Mouse (Mus musculus) MEL (cell line): ENCODE results near the gene Klk15.

Source experiments
- CTCF ChIP-seq, 3 experiments: IDR thresholded peaks in 2 of 3; conservative IDR thresholded peaks in 1 of 3; 2 replicates each; pipeline ENCODE4 v1.5.1; 2011 to 2012; ENCODE audit warnings: low read length in 3 of 3, low read depth in 2 of 3, mild to moderate bottlenecking in 2 of 3, improper control_type of control experiment in 1 of 3, inconsistent platforms in 1 of 3, mixed read lengths in 1 of 3, moderate library complexity in 1 of 3; ENCODE audit not compliant: control insufficient read depth in 1 of 3, insufficient read depth in 1 of 3, poor library complexity in 1 of 3, severe bottlenecking in 1 of 3
- E2F4 ChIP-seq: IDR thresholded peaks from 2 replicates; pipeline ENCODE4 v1.6.1; 2011; ENCODE audit warnings: low read depth, low read length, improper control_type of control experiment, borderline replicate concordance
- EP300 ChIP-seq, 2 experiments: IDR thresholded peaks; 2 replicates each; pipeline ENCODE4 v1.6.1; 2011; ENCODE audit warnings: improper control_type of control experiment in 2 of 2, low read length in 2 of 2, low read depth in 1 of 2, mild to moderate bottlenecking in 1 of 2
- MAX ChIP-seq: IDR thresholded peaks from 2 replicates; pipeline ENCODE4 v1.6.1; 2011; ENCODE audit warnings: low read length, improper control_type of control experiment
- POLR2A ChIP-seq, 2 experiments: IDR thresholded peaks; 2 replicates each; pipeline ENCODE4 v1.6.1; 2011 to 2012; ENCODE audit warnings: low read length in 2 of 2, mild to moderate bottlenecking in 2 of 2, control low read depth in 1 of 2, improper control_type of control experiment in 1 of 2, low read depth in 1 of 2, moderate library complexity in 1 of 2; ENCODE audit not compliant: control insufficient read depth in 1 of 2, insufficient read depth in 1 of 2, poor library complexity in 1 of 2
- USF2 ChIP-seq, 2 experiments: IDR thresholded peaks; 2 replicates each; pipeline ENCODE4 v1.6.1; 2011 to 2012; ENCODE audit warnings: improper control_type of control experiment in 2 of 2, low read length in 2 of 2, borderline replicate concordance in 1 of 2, inconsistent platforms in 1 of 2, low read depth in 1 of 2, mild to moderate bottlenecking in 1 of 2; ENCODE audit not compliant: insufficient read depth in 1 of 2

DNA sequence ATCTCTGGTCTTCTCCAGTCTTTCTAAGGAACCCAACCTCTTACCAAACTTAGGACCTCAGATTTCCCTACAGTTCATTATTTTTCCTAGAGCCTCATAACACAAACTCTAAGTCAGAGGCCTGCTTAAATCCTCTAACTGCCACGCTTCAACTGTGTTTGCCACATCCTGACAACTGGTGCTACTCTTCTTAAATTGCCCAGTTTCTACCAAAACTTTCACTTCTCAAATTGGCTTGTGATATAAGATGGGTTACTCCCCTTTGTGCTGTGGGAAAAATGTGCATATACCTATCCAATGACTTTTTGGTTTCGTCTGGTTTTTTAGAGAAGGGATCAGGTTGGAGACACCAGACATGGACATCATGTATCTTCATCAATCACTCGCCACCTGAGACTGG lies 33.5 kb downstream of the Klk15 start:
- TF ChIP-seq CTCF (IDR thresholded peaks at IDR 0.05 in 2 of 3, conservative IDR thresholded peaks at IDR 0.05 in 1 of 3; ENCODE audit: control insufficient read depth in 1 of 3, insufficient read depth in 1 of 3, low read depth in 2 of 3, low read length in 3 of 3, poor library complexity in 1 of 3, severe bottlenecking in 1 of 3): no peak
- no peak for TF ChIP-seq MAX
- TF ChIP-seq POLR2A (IDR thresholded peaks at IDR 0.05; ENCODE audit: control insufficient read depth in 1 of 2, insufficient read depth in 1 of 2, low read depth in 1 of 2, low read length in 2 of 2, poor library complexity in 1 of 2): no peak
- no peak for TF ChIP-seq E2F4
- TF ChIP-seq USF2 (IDR thresholded peaks at IDR 0.05; ENCODE audit: borderline replicate concordance in 1 of 2, insufficient read depth in 1 of 2, low read depth in 1 of 2, low read length in 2 of 2): no peak
- no peak for TF ChIP-seq EP300 (IDR thresholded peaks at IDR 0.05; ENCODE audit: low read depth in 1 of 2, low read length in 2 of 2)
